Mouse (Mus musculus): Measurements from ENCODE around the gene Fam83f. TPM values are rescaled to one million over a fixed set of nuclear protein-coding genes. Genes with fewer than 3 reads are reported as not detected.
"Not testable (repeated sequence)": the region's sequence is repeated elsewhere in the genome, so short reads cannot be mapped to it uniquely, and the experiment has no call there.

The Fam83f gene
- polyA plus RNA-seq, 1 experiment from 2014 or later = 0.12 TPM

GRCm38 (mm10) chr15:80735708-80736107 lies 64.1 kb downstream of the Fam83f start:
- H3K36me3 ChIP-seq; H3K4me3 ChIP-seq; ATAC-seq (ENCODE audit: low FRiP score); H3K4me1 ChIP-seq (replicated peaks); H3K9ac ChIP-seq; H3K4me2 ChIP-seq; H3K9me3 ChIP-seq; H3K27me3 ChIP-seq; H3K27ac ChIP-seq: not testable (repeated sequence)
- 94% methylated on average over 4 of the region's 4 CpGs for WGBS

GRCm38 (mm10) chr15:80736553-80736952 lies 64.9 kb downstream of the Fam83f start:
- no peaks in the 10 kb centered on the region for H3K4me1 ChIP-seq (replicated peaks)
- no peak overlapping the region for H3K4me3 ChIP-seq
- ATAC-seq (ENCODE audit: low FRiP score) = no peak
- no peaks in the 10 kb centered on the region for H3K27me3 ChIP-seq
- no peaks in the 10 kb centered on the region for H3K36me3 ChIP-seq
- WGBS = 57% methylated on average over 1 of the region's 1 CpGs
- H3K27ac ChIP-seq = no peak overlapping the region
- H3K9ac ChIP-seq = no peak overlapping the region
- H3K4me2 ChIP-seq = no peak overlapping the region
- no peaks in the 10 kb centered on the region for H3K9me3 ChIP-seq

DNA sequence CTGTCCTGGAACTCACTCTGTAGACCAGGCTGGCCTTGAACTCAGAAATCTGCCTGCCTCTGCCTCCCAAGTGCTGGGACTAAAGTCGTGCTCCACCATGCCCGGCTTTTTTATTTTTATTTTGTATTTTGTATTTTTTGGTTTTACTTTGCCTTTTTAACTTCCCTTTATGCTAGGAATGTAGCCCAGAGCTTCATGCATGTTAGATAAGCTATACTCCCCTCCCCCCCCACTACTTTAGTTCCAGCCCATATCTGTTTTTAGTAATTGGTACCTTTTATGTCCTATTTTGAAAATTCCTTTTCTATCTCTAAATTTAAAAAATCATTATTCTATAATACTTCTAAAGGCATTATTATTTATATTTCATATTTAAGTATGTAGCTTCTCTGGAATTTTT lies 66.6 kb downstream of the Fam83f start:
- no peaks in the 10 kb centered on the region for H3K9me3 ChIP-seq
- no peak overlapping the region for H3K4me3 ChIP-seq
- no peak overlapping the region for H3K4me2 ChIP-seq
- H3K27ac ChIP-seq = no peak overlapping the region
- WGBS = 96% methylated on average over 2 of the region's 2 CpGs
- H3K9ac ChIP-seq = no peak overlapping the region
- no peak for ATAC-seq (ENCODE audit: low FRiP score)
- no peaks in the 10 kb centered on the region for H3K36me3 ChIP-seq
- H3K27me3 ChIP-seq = no peaks in the 10 kb centered on the region
- H3K4me1 ChIP-seq (replicated peaks) = no peaks in the 10 kb centered on the region

GRCm38 (mm10) chr15:80739972-80740371 lies 68.3 kb downstream of the Fam83f start:
- Histone ChIP-seq H3K27me3 (no peaks in the 10 kb centered on the region), H3K27ac (no peak overlapping the region), H3K4me2 (no peak overlapping the region), H3K4me1 (replicated peaks) (no peaks in the 10 kb centered on the region), H3K4me3 (no peak overlapping the region), H3K36me3 (no peaks in the 10 kb centered on the region), H3K9me3 (no peaks in the 10 kb centered on the region), H3K9ac (no peak overlapping the region)
- 95% methylated on average over 1 of the region's 1 CpGs for WGBS
- ATAC-seq (ENCODE audit: low FRiP score) = no peak

DNA sequence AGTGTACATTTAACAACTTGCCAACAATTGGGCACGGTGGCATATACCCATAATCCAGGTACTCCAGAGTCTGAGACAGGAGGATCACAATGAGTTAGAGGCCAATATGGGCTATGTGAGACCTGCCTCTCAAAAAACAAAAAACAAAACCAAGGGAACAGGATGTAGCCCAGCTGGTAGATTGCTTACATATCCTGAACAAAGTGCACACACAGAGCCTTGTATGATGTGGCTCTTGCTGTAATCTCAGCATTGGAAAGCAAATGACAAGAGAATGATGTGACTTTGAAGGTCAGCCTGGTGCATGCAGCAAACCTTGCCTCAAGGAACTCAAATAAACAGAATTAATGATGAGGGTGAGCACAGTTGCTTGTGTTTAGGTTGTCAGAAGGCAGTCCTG lies 70.2 kb downstream of the Fam83f start:
- Histone ChIP-seq H3K27me3 (no peaks in the 10 kb centered on the region), H3K36me3 (no peaks in the 10 kb centered on the region), H3K4me2 (no peak overlapping the region), H3K4me3 (no peak overlapping the region), H3K9ac (no peak overlapping the region), H3K4me1 (replicated peaks) (no peaks in the 10 kb centered on the region), H3K27ac (no peak overlapping the region), H3K9me3 (no peaks in the 10 kb centered on the region)
- 85% methylated on average over 1 of the region's 1 CpGs for WGBS
- ATAC-seq (ENCODE audit: low FRiP score) = no peak

- Histone ChIP-seq H3K4me2 (no peak overlapping the region), H3K27ac (no peak overlapping the region), H3K36me3 (no peaks in the 10 kb centered on the region), H3K9me3 (no peaks in the 10 kb centered on the region), H3K9ac (no peak overlapping the region), H3K27me3 (no peaks in the 10 kb centered on the region), H3K4me1 (replicated peaks) (no peaks in the 10 kb centered on the region), H3K4me3 (no peak overlapping the region)
- ATAC-seq (ENCODE audit: low FRiP score) = no peak
- 89% methylated on average over 3 of the region's 3 CpGs for WGBS
These were observed 71.4 kb downstream of the Fam83f start for GRCm38 (mm10) chr15:80742991-80743474.

- Histone ChIP-seq H3K36me3 (no peaks in the 10 kb centered on the region), H3K27me3 (no peaks in the 10 kb centered on the region), H3K4me3 (no peak overlapping the region), H3K4me2 (no peak overlapping the region), H3K9me3 (no peaks in the 10 kb centered on the region), H3K4me1 (replicated peaks) (no peaks in the 10 kb centered on the region), H3K9ac (no peak overlapping the region), H3K27ac (no peak overlapping the region)
- no peak for ATAC-seq (ENCODE audit: low FRiP score)
- 91% methylated on average over 7 of the region's 7 CpGs for WGBS
These were observed 72.0 kb downstream of the Fam83f start for GRCm38 (mm10) chr15:80743606-80744005.

GRCm38 (mm10) chr15:80744667-80745422 lies 73.2 kb downstream of the Fam83f start:
- H3K27me3 ChIP-seq = no peaks in the 10 kb centered on the region
- H3K4me1 ChIP-seq (replicated peaks) = no peaks in the 10 kb centered on the region
- no peaks in the 10 kb centered on the region for H3K9me3 ChIP-seq
- 88% methylated on average over 3 of the region's 3 CpGs for WGBS
- no peak overlapping the region for H3K4me2 ChIP-seq
- no peak overlapping the region for H3K27ac ChIP-seq
- no peak for ATAC-seq (ENCODE audit: low FRiP score)
- no peak overlapping the region for H3K4me3 ChIP-seq
- no peak overlapping the region for H3K9ac ChIP-seq
- no peaks in the 10 kb centered on the region for H3K36me3 ChIP-seq

- Histone ChIP-seq H3K4me1 (replicated peaks) (0 out of 2 replicates have a peak, but pooled peaks cover 4% of the 10 kb centered on the region), H3K4me3 (no peak overlapping the region), H3K27ac (no peak overlapping the region), H3K9ac (no peak overlapping the region), H3K4me2 (no peak overlapping the region), H3K9me3 (no peaks in the 10 kb centered on the region), H3K27me3 (no peaks in the 10 kb centered on the region), H3K36me3 (no peaks in the 10 kb centered on the region)
- 73% methylated on average over 5 of the region's 5 CpGs for WGBS
- no peak for ATAC-seq (ENCODE audit: low FRiP score)
These were observed 77.3 kb downstream of the Fam83f start for GRCm38 (mm10) chr15:80748979-80749378.

Small RNA genes lying within 50 kb of the gene (microRNA-seq; reads per million reads assigned to microRNA genes)
- gene Mir6957 = not detected

Other genes starting within 250 kb of the Fam83f start
- not detected in 2 replicates for gene Enthd1, start 106.7 kb upstream of the Fam83f start, polyA plus RNA-seq (2015; fragmentation: Nextera tagmentation; extraction: Ambion mirVana)
- gene Grap2, start 99.3 kb upstream of the Fam83f start, polyA plus RNA-seq (2015; fragmentation: Nextera tagmentation; extraction: Ambion mirVana) = 0.97 and 1.3 TPM in 2 replicates
- gene Tnrc6b, start 39.5 kb downstream of the Fam83f start, polyA plus RNA-seq (2015; fragmentation: Nextera tagmentation; extraction: Ambion mirVana) = 42.6 and 45.2 TPM in 2 replicates

Data from hindbrain, embryonic 13.5 days (tissue).